8 mouse cellular contexts compared by ENCODE assay signal in genomic region chr4:93334636-93335117, GRCm38 (mm10). TPM values are rescaled to one million over a fixed set of nuclear protein-coding genes. Genes with fewer than 3 reads are reported as not detected.
DNase-seq lines count a peak whose midpoint lies in the region; ATAC-seq lines count a peak whose summit lies in the region.

No protein-coding gene starts in this region.

- DNase-seq in WW6 (ENCODE audit: low read depth, low spot score), result peak; percentile 57
- DNase-seq in cerebellum, postnatal 36 days, result peak; percentile 80 to 81
- DNase-seq in frontal cortex, postnatal 36 days (ENCODE audit: low spot score in 2 of 2), result peak; percentile 56 to 67
- DNase-seq in left cerebral cortex, adult 11 months (ENCODE audit: low spot score), result peak; percentile 36
- DNase-seq in lung, postnatal 36 days, result peak; percentile 90
- DNase-seq in retina, postnatal 7 days (ENCODE audit: low read depth, low spot score), result peak; percentile 62
- DNase-seq in urinary bladder, adult 2 months (ENCODE audit: low spot score), result peak; percentile 77

- peak overlapping the region; percentile 92 for H3K27ac ChIP-seq in hindbrain, embryonic 15.5 days (replicated peaks)

- peak overlapping the region; percentile 91 for H3K9ac ChIP-seq in hindbrain, embryonic 15.5 days

- H3K9me3 ChIP-seq in hindbrain, embryonic 15.5 days, result no peaks in the 10 kb centered on the region

- H3K4me3 ChIP-seq in hindbrain, embryonic 15.5 days, result peak overlapping the region; percentile 76

- ATAC-seq in hindbrain, embryonic 15.5 days (ENCODE audit: low FRiP score, low read depth), result peak; percentile 86

- H3K4me1 ChIP-seq in hindbrain, embryonic 15.5 days (replicated peaks), result peaks cover 3% of the 10 kb centered on the region; the same call in 1 of the 2 replicates

- H3K27me3 ChIP-seq in hindbrain, embryonic 15.5 days, result no peaks in the 10 kb centered on the region

- no peaks in the 10 kb centered on the region for H3K36me3 ChIP-seq in hindbrain, embryonic 15.5 days

- WGBS in hindbrain, embryonic 15.5 days, result 0% methylated on average over 49 of the region's 49 CpGs

- peak overlapping the region; percentile 95 for H3K4me2 ChIP-seq in hindbrain, embryonic 15.5 days

RNA-seq across cellular contexts. Expression of gene Tusc1, which starts 0.6 kb away (rescaled TPM):
- 13.5 and 17.1 TPM in 2 replicates for polyA plus RNA-seq in hindbrain, embryonic 15.5 days (2015; fragmentation: Nextera tagmentation; extraction: Ambion mirVana)
- 6.2 and 6.4 TPM in 2 replicates for polyA plus RNA-seq in urinary bladder, adult 2 months (2012; rRNA removed)

Comparison
In these comparisons a context has a peak if more than half of its experiments do, and no peak if none do; other contexts are left out.
1. Peak in every context shown above with its lines: DNase-seq, ATAC-seq, H3K4me3 ChIP-seq and H3K27ac ChIP-seq.
2. DNase-seq: peak in every context shown above with its lines; median percentile 90 in lung, postnatal 36 days; 80 in cerebellum, postnatal 36 days; 77 in urinary bladder, adult 2 months; 62 in retina, postnatal 7 days; 62 in frontal cortex, postnatal 36 days; 57 in WW6; 36 in left cerebral cortex, adult 11 months.